Mouse (Mus musculus): ENCODE data around the gene Exoc4. TPM values are rescaled to one million over a fixed set of nuclear protein-coding genes. Genes with fewer than 3 reads are reported as not detected.

The Exoc4 gene
- total RNA-seq, 2 experiments from 2014 or later: 37.6 to 38.2 TPM

DNA sequence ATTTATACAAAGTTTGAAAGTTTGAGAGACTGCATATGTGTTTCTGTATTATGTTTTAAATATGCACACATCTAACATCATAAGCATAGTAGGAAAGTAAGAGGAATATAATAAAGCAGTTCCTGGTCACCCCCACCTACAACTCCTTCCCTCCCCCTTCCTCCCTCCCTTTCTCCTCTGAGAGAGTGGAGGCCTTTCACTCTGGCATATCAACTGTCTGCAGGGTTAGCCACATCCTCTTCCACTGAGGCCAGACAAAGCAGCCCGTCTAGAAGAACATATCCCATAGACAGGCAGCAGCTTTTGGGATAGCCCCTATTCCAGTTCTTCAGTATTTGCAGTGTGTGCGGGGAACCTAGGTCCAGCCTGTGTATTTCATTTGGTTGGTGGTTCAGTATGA, 382.2 kb downstream of the Exoc4 start:
- DNase-seq: no peak

DNA sequence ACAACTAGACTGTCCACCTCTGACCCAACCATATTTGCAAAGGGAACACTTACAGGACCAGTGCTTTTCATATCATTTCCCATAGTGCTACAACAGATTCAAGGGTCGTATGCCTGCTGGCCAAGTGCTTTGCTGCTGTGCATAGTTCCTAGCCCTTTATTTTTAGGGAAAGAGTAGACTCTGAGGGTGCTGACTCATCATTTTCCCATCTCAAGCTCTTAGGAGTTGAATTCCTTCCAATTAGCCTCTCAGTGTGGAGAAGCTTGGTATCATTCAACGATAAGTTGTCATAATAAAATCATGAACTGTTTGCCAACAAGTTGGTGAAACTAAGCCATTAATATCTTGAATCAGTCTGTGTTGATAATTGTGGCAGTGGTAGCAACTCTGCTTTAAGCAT, 388.3 kb downstream of the Exoc4 start:
- no peak for DNase-seq

DNA sequence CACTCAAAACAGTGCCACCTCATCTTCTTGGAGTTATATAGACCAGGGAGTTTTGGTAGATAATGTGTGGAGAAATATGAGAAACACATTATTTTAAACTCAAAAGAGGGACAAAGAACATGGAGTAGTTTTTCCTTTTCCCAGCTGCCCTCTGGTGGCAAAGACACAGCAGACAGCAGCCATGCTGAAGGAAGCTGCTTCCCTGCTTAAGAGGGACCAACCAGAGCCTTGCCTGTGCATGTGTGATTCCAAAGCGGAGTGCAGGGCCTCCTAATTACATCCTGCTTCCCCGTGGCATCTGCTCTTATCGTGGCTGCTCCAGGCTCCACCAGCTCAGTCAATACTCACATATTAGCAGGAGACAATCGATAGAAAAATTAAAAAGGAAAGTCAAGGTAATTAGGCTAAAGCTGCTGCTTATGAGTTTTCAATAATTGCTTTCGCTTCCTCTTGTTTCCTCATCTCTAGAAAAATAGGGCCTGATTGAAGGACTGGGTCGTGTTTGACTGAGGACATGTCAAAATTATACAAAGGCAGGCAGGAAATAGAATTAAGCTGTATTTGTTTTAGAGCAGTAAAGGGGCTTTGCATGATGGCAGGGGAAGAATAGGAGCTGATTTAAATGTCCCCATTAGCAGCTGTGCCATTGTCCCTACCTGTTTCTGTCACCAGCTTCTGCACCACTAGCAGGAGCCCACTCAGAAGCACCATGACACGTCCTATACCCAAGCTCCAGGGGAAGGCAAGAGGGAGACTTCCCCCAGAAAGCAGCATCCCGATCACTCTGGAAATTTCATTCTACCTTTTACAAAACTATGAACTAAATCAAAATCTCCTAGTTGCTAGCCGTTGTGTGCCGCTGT, 433.1 kb downstream of the Exoc4 start:
- DNase-seq: no peak

DNA sequence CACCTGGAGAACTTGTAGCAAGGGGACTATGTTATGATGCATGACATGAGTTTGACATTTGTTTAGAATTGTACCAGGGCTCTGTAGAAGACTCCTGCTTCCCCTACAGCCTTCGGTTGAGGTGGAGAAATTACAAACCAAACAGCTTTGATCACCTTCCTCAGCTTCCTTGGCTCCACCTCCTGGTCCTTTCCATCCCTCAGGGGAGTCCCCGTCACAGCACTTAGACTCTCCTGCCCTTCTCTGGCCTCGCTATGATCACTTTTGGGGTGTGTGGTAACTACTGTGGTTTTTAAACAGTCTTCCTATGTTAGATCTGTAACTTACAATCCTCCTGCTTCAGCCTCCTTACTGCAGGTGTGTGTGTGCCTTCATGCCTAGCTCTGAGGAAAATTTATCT, 434.6 kb downstream of the Exoc4 start:
- DNase-seq: no peak

DNA sequence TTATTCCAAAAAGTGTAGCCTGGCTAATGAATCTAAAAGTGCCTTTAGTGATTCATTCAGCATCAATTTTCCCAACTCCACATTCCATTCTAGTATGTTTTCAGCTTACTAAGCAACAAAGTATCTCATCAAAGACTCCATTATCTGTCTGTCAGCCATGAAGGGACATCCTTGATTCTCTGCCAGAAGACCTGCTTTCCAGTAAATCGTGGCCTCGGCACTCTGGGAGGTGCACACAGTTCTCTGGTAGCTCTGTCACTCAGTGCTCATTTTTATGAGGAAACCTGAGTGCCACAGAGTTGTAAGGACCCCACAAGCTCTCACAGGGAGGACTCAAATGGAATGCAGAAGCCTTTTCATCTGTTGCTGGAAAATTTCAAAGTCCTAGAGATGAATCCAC, 436.4 kb downstream of the Exoc4 start:
- no peak for DNase-seq

DNA sequence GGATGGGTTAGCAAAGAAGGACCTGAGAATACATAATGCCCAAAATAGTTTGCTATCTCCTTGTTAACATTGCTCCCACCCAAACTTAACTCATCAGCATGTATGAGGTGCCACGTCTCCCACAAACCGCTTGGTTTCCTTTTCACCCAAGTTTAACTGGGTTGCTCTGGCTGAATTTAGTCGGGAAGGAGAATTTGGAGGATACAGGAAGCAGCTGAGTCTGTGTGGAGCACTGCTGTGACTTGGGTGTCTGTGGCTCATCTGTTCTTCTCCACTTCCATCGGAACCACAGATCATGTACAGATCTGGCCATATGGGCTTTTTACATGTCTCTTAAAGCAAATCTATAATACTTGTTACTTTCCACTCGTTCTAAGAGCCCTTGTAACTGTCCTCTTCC, 441.7 kb downstream of the Exoc4 start:
- no peak for DNase-seq

DNA sequence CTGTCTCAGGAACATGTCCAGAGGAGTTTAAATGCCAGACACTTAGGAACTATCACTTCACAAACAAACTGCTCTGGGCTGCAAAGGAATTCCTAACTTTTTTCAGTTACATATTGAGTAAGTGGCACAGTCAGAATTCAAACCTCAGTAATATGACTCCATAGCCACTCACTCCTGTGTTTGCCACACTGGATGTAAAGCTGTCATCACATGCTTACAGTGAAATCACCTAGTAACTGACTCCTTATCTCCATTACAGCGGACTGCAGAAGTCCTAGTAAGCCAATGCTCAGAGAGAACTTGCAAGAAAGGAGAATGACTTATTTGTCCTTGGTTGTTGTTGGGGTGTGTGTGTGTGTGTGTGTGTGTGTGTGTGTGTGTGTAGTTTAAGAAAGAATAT, 448.1 kb downstream of the Exoc4 start:
- no peak for DNase-seq

DNA sequence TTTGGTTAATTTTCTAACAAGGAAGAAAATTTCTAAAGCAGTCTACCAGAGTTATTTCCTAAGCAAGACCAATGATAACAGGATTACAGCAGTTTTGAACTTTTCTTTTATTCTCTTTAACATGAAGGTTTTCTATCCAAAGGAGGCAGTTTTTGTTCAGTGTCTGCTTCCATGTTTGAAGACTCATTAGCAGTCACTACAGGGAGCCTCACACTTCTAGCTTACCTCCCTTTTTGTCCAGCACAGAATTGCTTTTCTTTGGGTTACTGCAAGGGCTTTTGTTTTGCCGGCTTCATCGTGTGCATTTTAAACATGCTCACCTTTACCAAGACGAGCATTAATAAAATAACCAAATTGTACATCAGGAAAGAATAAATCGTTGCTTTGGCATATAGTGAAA, 460.0 kb downstream of the Exoc4 start:
- no peak for DNase-seq

DNA sequence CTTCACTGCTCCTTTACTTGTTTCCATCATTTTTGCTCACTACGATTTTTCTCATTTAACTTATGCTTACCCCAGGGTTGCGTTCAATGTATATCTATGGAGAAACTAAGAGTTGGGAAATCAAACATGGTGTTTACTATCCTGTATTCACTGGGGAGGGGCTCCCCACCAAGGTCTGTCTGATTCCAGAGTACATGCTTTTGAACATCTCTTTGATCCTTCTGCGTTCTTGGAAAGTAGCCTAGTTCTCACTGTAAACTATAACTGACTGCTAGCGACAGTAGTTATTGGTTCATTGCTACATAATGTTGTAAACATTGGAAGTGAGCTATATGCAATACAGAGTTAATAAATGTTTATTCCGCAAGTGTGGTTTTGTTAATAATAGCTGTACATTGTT, 460.5 kb downstream of the Exoc4 start:
- DNase-seq: no peak

DNA sequence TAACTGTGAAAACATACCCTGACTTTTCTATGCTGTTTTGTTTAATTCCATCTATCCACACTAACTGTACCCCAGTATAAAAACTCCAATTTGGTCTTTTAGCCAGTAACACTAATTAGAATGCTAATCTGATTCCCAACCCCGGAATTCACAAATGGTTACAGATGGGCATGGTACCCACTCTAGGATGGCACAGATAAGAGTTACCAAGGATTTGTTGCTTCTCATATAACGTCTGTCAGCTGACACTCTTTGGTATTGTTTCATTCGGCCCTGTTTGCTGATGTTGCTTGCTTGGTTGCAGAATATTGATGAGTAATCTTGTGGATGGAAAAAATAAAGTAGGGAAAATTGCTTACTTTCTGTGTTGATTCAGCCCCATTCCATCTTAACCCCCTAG, 462.9 kb downstream of the Exoc4 start:
- DNase-seq: no peak

DNA sequence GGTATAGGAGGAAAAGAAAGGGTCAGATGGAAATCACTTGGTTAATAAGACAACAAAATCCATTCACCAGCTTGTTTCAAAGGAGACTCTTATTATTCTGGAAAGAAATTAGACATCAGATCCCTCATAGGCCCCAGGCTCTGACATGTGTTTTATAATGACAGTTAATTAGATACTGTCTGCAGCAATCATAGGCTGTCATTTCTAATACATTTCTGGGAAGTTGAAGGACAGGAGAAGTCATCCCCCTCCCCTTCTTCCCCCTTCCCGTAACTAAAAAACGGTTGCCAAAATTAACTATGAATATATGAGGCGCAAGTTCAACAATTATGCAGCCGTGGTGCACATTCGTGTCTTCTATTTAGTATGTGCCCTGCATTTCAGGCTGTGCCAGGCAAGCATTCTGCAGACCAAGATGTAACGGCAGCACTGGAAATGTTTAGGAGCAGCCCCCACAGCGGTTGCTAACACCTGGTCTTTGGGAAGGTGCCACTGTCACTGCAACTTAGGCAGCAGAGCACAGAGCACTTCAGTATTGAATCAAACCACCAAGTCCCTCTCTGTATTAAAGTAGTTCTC, 463.7 kb downstream of the Exoc4 start:
- DNase-seq: no peak

DNA sequence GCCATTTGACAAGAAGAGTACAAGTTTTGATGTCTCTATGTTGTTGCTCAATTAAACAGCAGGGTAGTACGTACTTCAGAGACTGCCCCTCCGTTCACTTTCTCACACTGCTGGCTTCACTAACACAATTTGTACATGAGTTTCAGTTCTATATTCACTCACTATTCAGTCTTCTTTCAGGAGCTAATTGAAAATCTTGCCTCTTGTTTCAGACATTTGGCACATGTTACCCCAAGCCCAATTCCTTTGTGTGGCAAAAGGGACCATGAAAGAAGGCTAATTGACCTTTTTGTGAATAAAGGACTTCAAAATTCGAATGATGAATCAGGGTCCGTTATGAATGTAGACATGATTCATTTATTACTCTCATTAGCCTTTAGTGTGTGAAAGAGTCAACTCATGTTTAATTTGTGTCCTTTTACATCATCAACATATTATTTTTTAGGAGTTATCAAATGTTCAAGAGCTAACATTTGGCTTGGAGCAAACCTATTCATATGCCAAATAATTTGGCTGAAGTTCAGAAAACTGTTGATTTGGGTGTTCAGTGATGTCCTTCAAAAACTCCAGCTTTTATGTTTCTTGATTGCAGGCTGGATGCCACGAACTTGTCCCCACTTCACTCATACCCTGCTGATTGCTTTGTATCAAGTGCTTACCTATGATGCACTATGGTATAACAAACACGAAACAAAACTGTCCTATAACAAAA, 467.5 kb downstream of the Exoc4 start:
- no peak for DNase-seq

DNA sequence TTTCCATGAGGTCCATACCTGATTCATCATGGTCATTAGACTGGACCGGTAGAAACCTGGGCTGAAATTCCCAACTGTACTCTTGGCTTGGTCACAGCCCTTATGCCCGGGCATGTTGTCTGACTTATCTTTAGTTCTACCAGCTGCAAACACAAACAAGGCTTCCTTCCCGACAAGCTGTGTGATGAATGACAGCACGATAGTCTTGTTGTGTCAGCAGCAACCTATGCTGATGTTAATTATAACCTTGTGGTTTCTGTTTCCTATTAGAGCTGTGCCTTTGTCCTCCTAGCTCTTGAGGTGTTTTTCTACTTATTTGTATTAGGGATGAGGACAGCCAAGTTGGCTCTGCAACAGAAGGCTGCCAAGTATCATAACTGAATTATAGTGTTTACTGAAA, 472.3 kb downstream of the Exoc4 start:
- DNase-seq: no peak

DNA sequence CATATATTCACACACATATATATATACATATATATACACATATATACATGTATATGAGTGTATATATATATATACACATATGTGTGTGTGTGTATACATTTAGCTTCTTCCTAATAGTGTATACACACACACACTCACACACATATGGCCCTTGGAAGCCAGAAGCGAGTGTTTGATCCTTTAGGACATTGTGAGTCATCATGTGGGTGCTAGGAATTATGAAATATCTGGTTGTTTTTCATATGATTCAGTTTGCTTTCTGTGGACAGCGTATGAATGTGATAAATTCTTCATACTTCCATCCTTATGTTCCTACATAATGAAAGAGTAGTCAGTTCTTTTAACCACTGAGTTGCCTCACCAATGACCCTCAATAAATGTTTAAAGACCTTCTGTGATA, 473.9 kb downstream of the Exoc4 start:
- no peak for DNase-seq

DNA sequence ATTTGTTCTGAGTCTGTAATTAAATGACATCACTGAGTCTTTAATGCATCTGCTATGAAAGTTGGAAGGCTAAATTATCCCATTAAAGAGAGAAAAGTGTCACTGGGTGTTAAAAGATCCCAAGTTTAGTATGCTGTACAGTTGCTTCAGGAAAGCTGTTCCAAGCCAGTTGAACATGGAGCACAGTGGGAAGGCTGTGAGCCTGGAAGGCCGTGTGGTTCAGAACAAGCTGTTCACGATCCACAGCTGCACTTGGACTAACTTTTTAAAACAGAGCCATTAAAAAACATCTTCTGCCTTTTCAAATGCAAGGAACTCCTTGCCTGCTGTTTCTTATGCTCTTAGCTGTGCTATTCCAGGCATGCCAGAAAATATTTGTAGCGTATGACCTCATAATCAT, 475.7 kb downstream of the Exoc4 start:
- no peak for DNase-seq

DNA sequence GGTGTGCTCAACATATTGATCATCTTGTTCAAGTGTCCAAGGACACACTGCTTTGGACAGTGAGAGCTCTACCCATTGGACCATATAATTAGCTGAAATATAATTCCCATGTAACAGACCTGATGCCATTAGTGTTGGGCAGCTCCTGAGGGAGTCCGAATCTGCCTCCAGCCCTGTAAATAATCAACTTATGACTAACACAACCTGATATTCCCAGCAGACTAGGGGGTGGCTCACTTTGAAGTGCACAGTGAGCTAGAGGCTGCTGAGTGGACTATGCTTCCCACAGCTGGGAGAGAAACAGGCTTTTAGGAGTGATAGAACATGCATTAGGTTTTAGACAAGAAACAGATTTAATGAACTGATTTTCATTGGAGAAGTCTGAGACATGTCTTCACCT, 478.4 kb downstream of the Exoc4 start:
- DNase-seq: no peak

DNA sequence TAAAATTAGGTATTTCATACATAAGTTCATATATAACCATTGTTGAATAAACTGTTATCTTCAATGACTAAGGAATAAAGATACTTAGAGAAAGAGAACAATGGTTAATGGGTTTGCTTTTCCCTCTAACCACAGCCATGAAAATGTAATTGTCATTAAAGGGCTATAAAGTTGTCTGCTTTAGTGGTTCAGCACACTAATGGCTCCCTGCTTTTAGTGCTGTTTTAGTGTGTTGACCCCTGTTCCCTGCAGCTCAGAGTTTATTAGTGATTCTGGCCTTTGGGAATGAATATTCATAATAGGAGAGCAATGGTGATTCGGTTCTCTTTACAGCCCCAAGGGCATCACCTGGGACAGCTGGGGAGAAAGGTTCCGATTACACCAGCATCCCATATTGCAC, 483.3 kb downstream of the Exoc4 start:
- DNase-seq: no peak

DNA sequence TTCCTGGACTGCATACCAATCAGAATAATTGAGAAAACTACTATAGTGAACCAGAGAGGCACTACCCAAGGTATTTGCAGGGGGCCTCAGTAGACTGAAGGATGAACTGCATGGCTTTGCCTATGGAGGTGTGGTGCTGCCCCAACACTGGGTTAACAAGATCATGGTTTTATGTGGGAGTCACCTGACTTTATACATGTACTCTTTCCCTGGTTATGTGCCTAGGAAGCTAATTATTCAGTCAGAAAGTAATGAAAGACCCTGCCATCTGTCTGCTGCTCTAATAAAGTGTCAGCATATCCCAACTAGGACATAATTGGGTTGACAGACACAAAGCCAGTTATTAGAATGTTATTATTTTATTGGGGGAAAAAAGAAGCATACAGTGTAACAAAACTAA, 484.7 kb downstream of the Exoc4 start:
- no peak for DNase-seq

DNA sequence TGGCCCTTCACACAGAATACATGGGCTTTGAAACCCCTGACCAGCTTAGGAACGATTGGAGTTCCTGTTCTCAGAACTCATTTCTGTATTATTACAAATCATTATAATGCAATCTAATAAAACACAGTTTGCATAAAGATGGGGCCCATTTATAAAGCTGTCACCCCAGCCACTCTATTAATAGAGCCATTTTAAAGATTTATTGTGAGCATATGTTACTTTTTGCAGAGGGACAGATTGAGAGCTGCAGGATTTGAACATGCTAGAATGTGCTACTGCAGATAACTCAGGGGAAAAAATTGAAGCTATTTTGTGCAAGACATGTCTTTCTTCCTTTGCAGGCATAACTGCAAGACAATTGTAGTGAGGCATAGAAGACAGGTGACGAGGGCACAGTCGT, 485.1 kb downstream of the Exoc4 start:
- DNase-seq: no peak

DNA sequence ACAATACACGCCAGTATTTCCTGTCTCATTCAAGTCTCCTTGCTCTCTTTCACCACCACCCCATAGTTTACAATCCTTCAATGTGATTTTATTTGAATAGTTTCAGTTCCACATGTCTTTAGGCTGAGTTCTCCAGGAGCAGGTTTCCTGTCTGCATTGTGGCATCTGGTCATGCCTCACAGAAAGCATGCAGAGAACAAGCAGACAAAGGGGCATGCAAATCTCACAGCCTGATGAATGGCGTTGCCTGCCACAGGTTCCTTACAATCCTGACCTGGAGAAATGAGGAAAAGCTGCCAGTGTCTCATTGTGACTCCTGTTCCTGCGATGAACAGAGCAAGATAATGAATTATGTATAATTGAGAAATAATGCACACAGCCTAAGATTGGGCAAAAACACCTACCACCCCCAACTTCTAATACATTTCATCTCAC, 490.0 kb downstream of the Exoc4 start:
- no peak for DNase-seq

DNA sequence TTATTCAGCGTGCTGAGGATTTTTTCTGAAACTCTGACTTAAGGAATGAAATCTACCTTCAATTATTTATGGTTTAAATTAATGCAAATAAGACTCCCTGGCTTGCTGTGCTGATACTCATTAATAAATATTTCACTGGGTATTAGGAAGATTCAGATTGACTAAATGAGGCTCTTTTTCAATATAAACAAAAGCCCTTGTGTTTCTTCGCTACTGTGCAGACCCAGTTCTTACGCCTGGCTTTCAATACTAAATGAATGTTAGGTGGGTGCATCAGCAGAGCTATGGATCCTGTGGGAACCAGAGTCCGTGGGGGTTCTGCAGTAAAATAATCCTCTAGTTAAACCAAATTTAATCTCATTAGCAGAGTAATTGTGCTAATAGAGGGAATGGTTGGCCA, 490.4 kb downstream of the Exoc4 start:
- DNase-seq: no peak

DNA sequence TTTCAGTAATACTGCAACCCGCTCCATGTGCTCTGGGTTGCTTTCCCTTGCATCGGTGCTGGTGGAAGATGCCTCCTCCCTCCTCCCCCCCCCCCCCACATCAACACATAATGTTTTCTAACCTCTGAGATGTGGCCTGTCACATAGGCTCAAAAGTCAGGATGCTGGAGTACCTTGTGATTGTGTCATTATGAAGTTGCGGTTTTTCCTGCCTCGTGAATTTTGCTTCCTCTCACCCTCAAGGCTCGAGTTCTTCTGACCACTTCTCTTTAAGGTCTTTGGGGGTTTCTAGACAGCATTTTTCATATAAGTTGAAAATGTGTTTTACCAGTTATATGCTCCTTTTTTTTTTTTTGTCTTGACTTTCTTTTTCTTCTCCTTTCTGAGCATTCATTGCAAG, 507.1 kb downstream of the Exoc4 start:
- DNase-seq: no peak

DNA sequence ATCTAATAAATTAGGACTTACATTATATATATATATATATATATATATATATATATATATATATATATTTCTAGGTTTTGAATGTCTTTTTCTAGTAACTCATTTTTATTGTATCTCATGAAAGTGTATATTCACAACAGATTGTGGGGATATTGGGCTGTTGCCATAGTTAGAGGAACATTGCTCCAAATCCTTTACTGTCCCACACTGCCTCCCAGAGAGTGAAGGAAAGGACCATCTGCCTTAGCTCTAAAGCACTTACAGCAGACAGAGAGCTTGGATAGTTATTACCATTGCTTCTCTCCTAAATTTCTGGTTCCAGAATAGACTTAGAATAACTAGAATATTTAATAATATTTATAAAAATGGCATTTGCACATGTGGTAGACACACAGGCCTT, 512.7 kb downstream of the Exoc4 start:
- DNase-seq: no peak

DNA sequence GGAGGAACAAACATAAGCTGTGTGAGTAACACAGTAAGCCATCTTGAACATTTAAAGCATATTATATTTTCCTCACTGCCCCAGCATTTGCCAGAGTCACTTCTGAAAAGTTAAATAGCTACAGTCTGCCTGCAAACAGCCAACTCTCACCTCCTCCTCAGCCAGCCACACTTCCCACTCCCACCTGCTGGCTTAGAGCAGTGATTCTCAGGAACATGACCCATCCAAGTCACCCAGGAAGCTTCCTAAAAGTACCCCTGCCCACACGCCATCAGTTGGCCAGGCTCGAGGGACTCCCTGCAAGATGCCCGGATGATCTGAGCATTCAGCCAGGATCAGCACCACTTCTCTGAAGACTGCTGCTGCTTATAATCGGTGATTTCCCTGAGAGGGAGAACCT, 514.4 kb downstream of the Exoc4 start:
- no peak for DNase-seq
